Mouse (Mus musculus) C2C12 (cell line): ENCODE measurements at regions not wholly inside any gene's neighbourhood (a gene's known extent, or its start where the extent isn't known, plus 50 kb on each side); places are given as distances from the start of the nearest gene placed in this dataset.
A peak's percentile ranks its signal among the peaks of the same experiment; 100 is the strongest.

Experiments
- H3K27me3 ChIP-seq: one replicate; pipeline ENCODE4 v1.6.1; 2011; ENCODE audit not compliant: control insufficient read depth, insufficient read depth, insufficient read length
- H3K36me3 ChIP-seq: one replicate; pipeline ENCODE4 v1.6.1; 2011; ENCODE audit not compliant: control insufficient read depth, insufficient read depth
- H3K4me3 ChIP-seq: one replicate; pipeline ENCODE4 v1.5.1; 2011; ENCODE audit warnings: mild to moderate bottlenecking, control low read depth; ENCODE audit not compliant: poor library complexity, insufficient read depth, severe bottlenecking
- H3K79me2 ChIP-seq: one replicate; pipeline ENCODE4 v1.6.1; 2011; ENCODE audit not compliant: control insufficient read depth, insufficient read depth
- H3K79me3 ChIP-seq: one replicate; pipeline ENCODE4 v1.6.1; 2011; ENCODE audit warnings: low read depth, control low read depth
- H3ac ChIP-seq: one replicate; pipeline ENCODE3; 2011; ENCODE audit warnings: low read depth; ENCODE audit not compliant: control insufficient read depth, insufficient read length
- CEBPB ChIP-seq: IDR thresholded peaks from one replicate; pipeline ENCODE4 v1.6.1; 2011; ENCODE audit warnings: low read depth, mild to moderate bottlenecking, control low read depth, moderate library complexity
- CTCF ChIP-seq: IDR thresholded peaks from one replicate; pipeline ENCODE4 v1.5.1; 2011; ENCODE audit not compliant: control insufficient read depth, insufficient read depth, insufficient read length
- FOSL1 ChIP-seq: IDR thresholded peaks from one replicate; pipeline ENCODE4 v1.8.0; 2011; ENCODE audit warnings: mild to moderate bottlenecking, low read length; ENCODE audit not compliant: poor library complexity, insufficient read depth, severe bottlenecking
- MAX ChIP-seq: IDR thresholded peaks from one replicate; pipeline ENCODE4 v1.6.1; 2011; ENCODE audit warnings: mild to moderate bottlenecking, control low read depth
- MYOD1 ChIP-seq: IDR thresholded peaks from one replicate; pipeline ENCODE4 v1.6.1; 2011; ENCODE audit warnings: low read depth; ENCODE audit not compliant: control insufficient read depth, insufficient read length
- MYOG ChIP-seq: IDR thresholded peaks from one replicate; pipeline ENCODE4 v1.6.1; 2011; ENCODE audit not compliant: control insufficient read depth, insufficient read length; ENCODE audit errors: extremely low read depth
- USF1 ChIP-seq: IDR thresholded peaks from one replicate; pipeline ENCODE4 v1.6.1; 2011; ENCODE audit warnings: low read depth, mild to moderate bottlenecking, control low read depth, moderate library complexity

- Histone ChIP-seq H3K27me3 (no peaks in the 10 kb centered on the region), H3K36me3 (no peaks in the 10 kb centered on the region), H3K79me3 (no peaks in the 10 kb centered on the region), H3K4me3 (no peak overlapping the region), H3K79me2 (no peaks in the 10 kb centered on the region), H3ac (no peak overlapping the region)
- TF ChIP-seq FOSL1: no peak
- peak; percentile 40 for TF ChIP-seq MYOD1
These were observed 225.9 kb upstream of the Lyplal1 start for GRCm38 (mm10) chr1:186342931-186343506.

GRCm38 (mm10) chr1:186342391-186342790 lies 225.3 kb upstream of the Lyplal1 start:
- Histone ChIP-seq H3K36me3 (no peaks in the 10 kb centered on the region), H3K79me2 (no peaks in the 10 kb centered on the region), H3K79me3 (no peaks in the 10 kb centered on the region), H3K4me3 (no peak overlapping the region), H3ac (no peak overlapping the region), H3K27me3 (no peaks in the 10 kb centered on the region)
- TF ChIP-seq MAX (no peak), CEBPB (no peak), CTCF (no peak), FOSL1 (no peak), MYOD1 (no peak), MYOG (no peak)

- Histone ChIP-seq H3K27me3 (no peaks in the 10 kb centered on the region), H3K36me3 (no peaks in the 10 kb centered on the region), H3K79me3 (no peaks in the 10 kb centered on the region), H3ac (no peak overlapping the region), H3K4me3 (no peak overlapping the region), H3K79me2 (no peaks in the 10 kb centered on the region)
- TF ChIP-seq CTCF (no peak), CEBPB (no peak), USF1 (no peak), MYOG (no peak), MAX (no peak), MYOD1 (no peak), FOSL1 (no peak)
These were observed 224.8 kb upstream of the Lyplal1 start for GRCm38 (mm10) chr1:186341878-186342277.

DNA sequence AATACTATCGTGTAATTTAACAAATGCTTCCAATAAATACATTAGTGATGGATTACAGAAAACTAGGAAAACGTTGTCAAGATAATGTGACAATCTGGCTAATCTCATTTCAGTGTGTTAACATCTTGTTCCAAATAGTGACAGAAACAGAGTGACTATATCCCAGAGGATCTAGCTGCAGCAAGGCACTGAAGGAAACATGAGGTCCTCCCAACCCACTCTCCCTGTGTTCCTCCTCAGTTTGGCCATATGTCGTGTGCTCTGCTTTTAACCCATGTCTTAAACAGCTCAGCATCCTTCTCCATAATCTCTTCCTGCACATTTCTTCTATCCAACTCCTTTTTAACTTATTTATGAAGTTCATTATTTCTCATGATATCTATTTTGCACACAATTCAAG lies 223.6 kb upstream of the Lyplal1 start:
- TF ChIP-seq CEBPB: no peak
- no peak for TF ChIP-seq MYOD1
- TF ChIP-seq USF1: no peak
- no peak for TF ChIP-seq FOSL1
- TF ChIP-seq CTCF: no peak
- Histone ChIP-seq H3K79me2 (no peaks in the 10 kb centered on the region), H3K79me3 (no peaks in the 10 kb centered on the region)

DNA sequence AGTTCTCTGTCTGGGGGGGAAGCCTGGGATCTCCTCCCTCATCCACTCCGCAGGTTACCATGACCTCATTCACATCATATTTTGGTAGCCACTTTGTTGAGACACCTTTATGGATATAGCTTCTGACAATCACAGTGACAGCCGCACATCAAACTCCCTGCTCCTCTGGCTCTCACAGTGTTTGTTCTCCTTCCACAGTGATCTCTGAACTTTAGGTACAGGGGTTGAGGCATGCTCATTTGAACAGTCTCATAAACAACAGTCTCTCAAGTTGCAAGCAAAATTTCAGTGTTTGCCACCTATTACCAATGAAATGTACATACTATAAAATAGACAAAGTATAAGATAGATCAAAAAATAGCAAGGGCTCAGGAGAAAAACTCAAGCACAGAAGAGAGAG lies 200.2 kb upstream of the Lyplal1 start:
- Histone ChIP-seq H3K36me3 (no peaks in the 10 kb centered on the region), H3K4me3 (no peak overlapping the region), H3K79me3 (no peaks in the 10 kb centered on the region), H3K79me2 (no peaks in the 10 kb centered on the region), H3ac (no peak overlapping the region), H3K27me3 (no peaks in the 10 kb centered on the region)
- TF ChIP-seq FOSL1 (no peak), CTCF (no peak), MAX (no peak), CEBPB (no peak), MYOG (no peak), USF1 (no peak), MYOD1 (no peak)

More for the DNA sequence above, 223.6 kb upstream of the Lyplal1 start:
- H3K4me3 ChIP-seq: no peak overlapping the region
- no peaks in the 10 kb centered on the region for H3K36me3 ChIP-seq
- no peak overlapping the region for H3ac ChIP-seq
- no peaks in the 10 kb centered on the region for H3K27me3 ChIP-seq

DNA sequence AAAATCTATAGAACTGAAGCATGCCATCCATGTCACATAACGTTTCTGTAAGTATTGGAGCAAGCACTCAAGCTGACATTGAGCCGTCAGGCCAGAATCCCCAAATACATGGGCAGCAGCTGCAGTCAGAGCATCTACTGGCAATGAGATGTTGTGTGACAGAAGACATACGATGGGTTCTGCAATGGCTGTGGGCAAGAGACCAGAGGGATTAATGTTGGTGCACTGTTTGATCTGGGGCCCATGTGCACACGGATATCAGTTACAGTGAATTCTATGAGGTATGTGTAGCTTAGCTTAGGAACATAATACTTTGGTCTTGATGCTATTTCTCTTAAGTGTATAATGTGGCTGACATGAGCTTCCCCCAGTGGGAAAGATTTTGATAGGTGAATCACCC lies 197.1 kb upstream of the Lyplal1 start:
- H3K4me3 ChIP-seq: no peak overlapping the region
- no peaks in the 10 kb centered on the region for H3K79me3 ChIP-seq
- H3ac ChIP-seq: no peak overlapping the region
- TF ChIP-seq MAX (no peak), MYOG (no peak), USF1 (no peak), CTCF (no peak), FOSL1 (no peak), CEBPB (no peak), MYOD1 (no peak)
- H3K79me2 ChIP-seq: no peaks in the 10 kb centered on the region
- H3K36me3 ChIP-seq: no peaks in the 10 kb centered on the region
- no peaks in the 10 kb centered on the region for H3K27me3 ChIP-seq
